22 mouse cellular contexts compared by ENCODE assay signal in genomic region chr4:81307596-81308265, GRCm38 (mm10).
"Had no signal": no experiment of that assay in that cellular context is flagged by ENCODE, and none has a peak within 500 bp of the region (broad histone marks: within the 10 kb centered on the region; RNA-seq: fewer than 3 reads in every experiment).

No protein-coding gene starts in this region.

- H3K36me3 ChIP-seq: intestine, embryonic 15.5 days; liver, embryonic 12.5 days; liver, embryonic 15.5 days had no signal

- H3K27ac ChIP-seq: intestine, embryonic 15.5 days; kidney, embryonic 15.5 days; layer of hippocampus, adult 2 months; liver, embryonic 12.5 days; liver, embryonic 15.5 days; lung, embryonic 15.5 days; midbrain, embryonic 10.5 days; stomach, embryonic 15.5 days had no signal

- H3K9ac ChIP-seq: intestine, embryonic 15.5 days; kidney, embryonic 15.5 days; liver, embryonic 12.5 days; liver, embryonic 15.5 days; lung, embryonic 15.5 days; stomach, embryonic 15.5 days had no signal

- H3K4me1 ChIP-seq: intestine, embryonic 15.5 days; liver, embryonic 12.5 days; liver, embryonic 15.5 days; megakaryocyte, embryonic 14.5 days; midbrain, embryonic 10.5 days; stomach, embryonic 15.5 days had no signal

- ATAC-seq: intestine, embryonic 15.5 days; liver, embryonic 12.5 days had no signal

- H3K4me2 ChIP-seq: intestine, embryonic 15.5 days; kidney, embryonic 15.5 days; liver, embryonic 12.5 days; liver, embryonic 15.5 days; lung, embryonic 15.5 days; stomach, embryonic 15.5 days had no signal

- DNase-seq: kidney, adult 11 months; kidney, adult 8-10 months; kidney, postnatal 14 days; layer of hippocampus, adult 9-11 months; lung, adult 18-20 months; lung, postnatal 10 days; lung, postnatal 36 days; midbrain, embryonic 14.5 days; right cerebral cortex, adult 18-20 months; right cerebral cortex, postnatal 14 days; right cerebral cortex, postnatal 4 days; spleen, adult 18-20 months; thymus, postnatal 25 days had no signal

- H3K27me3 ChIP-seq: intestine, embryonic 15.5 days; kidney, embryonic 15.5 days; liver, embryonic 12.5 days; liver, embryonic 15.5 days; lung, embryonic 15.5 days; megakaryocyte, embryonic 14.5 days; stomach, embryonic 15.5 days had no signal

- H3K4me3 ChIP-seq: intestine, embryonic 15.5 days; kidney, embryonic 15.5 days; layer of hippocampus, adult 2 months; liver, embryonic 12.5 days; liver, embryonic 15.5 days; lung, embryonic 15.5 days; megakaryocyte, embryonic 14.5 days; midbrain, embryonic 10.5 days; stomach, embryonic 15.5 days had no signal

- H3K9me3 ChIP-seq: intestine, embryonic 15.5 days; kidney, embryonic 15.5 days; liver, embryonic 12.5 days; liver, embryonic 15.5 days; lung, embryonic 15.5 days; midbrain, embryonic 10.5 days; stomach, embryonic 15.5 days had no signal
